Mouse (Mus musculus): ENCODE measurements around the gene Sptssa. TPM values are rescaled to one million over a fixed set of nuclear protein-coding genes. Genes with fewer than 3 reads are reported as not detected.

Gene Sptssa
- polyA plus RNA-seq, 1 experiment from 2014 or later: 95.8 TPM

GRCm38 (mm10) chr12:54658425-54659092, 2.2 kb upstream of the Sptssa start:
- Histone ChIP-seq H3K4me3 (ENCODE audit: low read depth, low read length) (no peak overlapping the region), H3K27me3 (replicated peaks; ENCODE audit: control insufficient read depth, insufficient read depth, low read length) (no peaks in the 10 kb centered on the region), H3K4me2 (no peak overlapping the region), H3K9me3 (ENCODE audit: control insufficient read depth, low read length) (no peaks in the 10 kb centered on the region), H3K9ac (ENCODE audit: low read depth, low read length) (no peak overlapping the region), H3K36me3 (ENCODE audit: control insufficient read depth, insufficient read depth, low read length) (no peaks in the 10 kb centered on the region), H3K27ac (ENCODE audit: low read depth, low read length) (no peak overlapping the region), H3K4me1 (replicated peaks; ENCODE audit: control insufficient read depth, insufficient read depth, low read length) (peaks cover 14% of the 10 kb centered on the region)
- ATAC-seq (replicated peaks; ENCODE audit: low FRiP score) (no peak), DNase-seq (ENCODE audit: low spot score) (no peak)
- 58% methylated on average over 7 of the region's 7 CpGs for WGBS

DNA sequence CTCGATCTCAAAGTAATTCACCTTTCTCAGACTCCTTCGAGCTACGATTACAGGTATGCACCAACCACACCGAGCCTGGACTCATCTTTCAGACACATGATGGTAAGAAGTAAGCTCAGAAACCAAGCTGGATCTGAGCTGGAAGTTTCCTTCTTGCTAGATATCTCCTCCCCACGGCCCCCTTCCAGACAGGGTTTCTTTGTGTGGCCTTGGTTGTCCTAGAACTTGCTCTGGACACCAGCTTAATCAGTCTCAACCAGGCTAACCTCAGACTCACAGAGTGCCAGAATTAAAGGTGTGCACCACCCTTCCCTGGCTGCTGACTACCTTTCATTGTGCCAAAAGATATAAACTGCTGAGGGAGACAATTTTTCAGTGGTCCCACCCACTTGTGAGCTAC, 1.6 kb upstream of the Sptssa start:
- 92% methylated on average over 5 of the region's 5 CpGs for WGBS
- no peaks in the 10 kb centered on the region for H3K27me3 ChIP-seq (replicated peaks; ENCODE audit: control insufficient read depth, insufficient read depth, low read length)
- no peak overlapping the region for H3K27ac ChIP-seq (ENCODE audit: low read depth, low read length)
- no peak overlapping the region for H3K4me3 ChIP-seq (ENCODE audit: low read depth, low read length)
- peaks cover 15% of the 10 kb centered on the region for H3K4me1 ChIP-seq (replicated peaks; ENCODE audit: control insufficient read depth, insufficient read depth, low read length)
- no peak overlapping the region for H3K4me2 ChIP-seq
- DNase-seq (ENCODE audit: low spot score) (no peak), ATAC-seq (replicated peaks; ENCODE audit: low FRiP score) (no peak)
- H3K9me3 ChIP-seq (ENCODE audit: control insufficient read depth, low read length): no peaks in the 10 kb centered on the region
- H3K9ac ChIP-seq (ENCODE audit: low read depth, low read length): no peak overlapping the region
- H3K36me3 ChIP-seq (ENCODE audit: control insufficient read depth, insufficient read depth, low read length): no peaks in the 10 kb centered on the region

- H3K36me3 ChIP-seq (ENCODE audit: control insufficient read depth, insufficient read depth, low read length): no peaks in the 10 kb centered on the region
- WGBS: 55% methylated on average over 2 of the region's 2 CpGs
- H3K27me3 ChIP-seq (replicated peaks; ENCODE audit: control insufficient read depth, insufficient read depth, low read length): no peaks in the 10 kb centered on the region
- ATAC-seq (replicated peaks; ENCODE audit: low FRiP score) (no peak), DNase-seq (ENCODE audit: low spot score) (no peak)
- peak overlapping the region; percentile 64; the same call in 1 of the 2 replicates for H3K4me3 ChIP-seq (ENCODE audit: low read depth, low read length)
- H3K9ac ChIP-seq (ENCODE audit: low read depth, low read length): no peak overlapping the region
- H3K27ac ChIP-seq (ENCODE audit: low read depth, low read length): no peak overlapping the region
- no peaks in the 10 kb centered on the region for H3K9me3 ChIP-seq (ENCODE audit: control insufficient read depth, low read length)
- peak overlapping the region; percentile 81 for H3K4me2 ChIP-seq
- H3K4me1 ChIP-seq (replicated peaks; ENCODE audit: control insufficient read depth, insufficient read depth, low read length): peaks cover 19% of the 10 kb centered on the region
Measured at GRCm38 (mm10) chr12:54657226-54657625, 853 bp upstream of the Sptssa start.

GRCm38 (mm10) chr12:54656039-54656395, 356 bp downstream of the Sptssa start:
- H3K27me3 ChIP-seq (replicated peaks; ENCODE audit: control insufficient read depth, insufficient read depth, low read length): no peaks in the 10 kb centered on the region
- ATAC-seq (replicated peaks; ENCODE audit: low FRiP score): peak; percentile 30
- no peaks in the 10 kb centered on the region for H3K9me3 ChIP-seq (ENCODE audit: control insufficient read depth, low read length)
- H3K4me1 ChIP-seq (replicated peaks; ENCODE audit: control insufficient read depth, insufficient read depth, low read length): peaks cover 19% of the 10 kb centered on the region
- H3K27ac ChIP-seq (ENCODE audit: low read depth, low read length): peak overlapping the region; percentile 74
- H3K9ac ChIP-seq (ENCODE audit: low read depth, low read length): peak overlapping the region; percentile 73
- under 1% methylated on average over 22 of the region's 22 CpGs for WGBS
- H3K4me2 ChIP-seq: peak overlapping the region; percentile 60
- H3K36me3 ChIP-seq (ENCODE audit: control insufficient read depth, insufficient read depth, low read length): no peaks in the 10 kb centered on the region
- H3K4me3 ChIP-seq (ENCODE audit: low read depth, low read length): peak overlapping the region; percentile 64
- no peak for DNase-seq (ENCODE audit: low spot score)

DNA sequence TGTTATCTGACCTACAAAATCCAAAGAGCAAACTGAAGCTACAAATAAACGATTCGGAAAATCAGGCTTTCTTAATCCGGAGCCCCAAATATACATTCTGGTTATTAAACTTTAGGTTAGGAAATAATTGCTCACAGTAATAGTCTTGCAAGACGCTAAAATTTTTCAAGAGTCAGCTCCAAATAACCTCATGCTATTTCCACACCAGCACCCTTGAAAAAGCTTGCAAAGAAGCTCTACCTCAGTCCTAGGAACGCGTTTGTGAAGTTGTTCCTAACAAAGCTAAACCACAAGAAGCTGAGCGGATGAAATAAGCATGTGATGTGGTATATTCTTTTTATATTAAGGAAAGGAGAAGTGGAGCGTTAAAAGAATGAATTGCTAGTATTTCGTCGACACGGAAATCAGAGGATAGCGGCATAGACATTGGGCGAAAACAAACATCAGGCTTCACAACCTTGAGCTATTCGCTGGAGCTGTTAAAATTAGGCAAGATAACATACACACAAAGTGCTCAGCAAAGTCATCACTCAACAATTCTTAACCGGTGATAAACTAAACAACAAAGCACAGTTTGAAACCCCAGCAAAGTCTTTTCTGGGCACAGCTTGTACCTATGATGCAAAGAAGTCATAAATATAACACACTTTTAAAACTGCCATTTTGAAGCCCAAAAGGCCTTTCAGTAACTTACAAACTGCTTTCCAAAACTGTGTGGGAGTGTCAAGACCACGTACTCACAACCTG, 908 bp downstream of the Sptssa start:
- Histone ChIP-seq H3K9me3 (ENCODE audit: control insufficient read depth, low read length) (no peaks in the 10 kb centered on the region), H3K36me3 (ENCODE audit: control insufficient read depth, insufficient read depth, low read length) (no peaks in the 10 kb centered on the region), H3K27me3 (replicated peaks; ENCODE audit: control insufficient read depth, insufficient read depth, low read length) (no peaks in the 10 kb centered on the region), H3K27ac (ENCODE audit: low read depth, low read length) (peak overlapping the region; percentile 74), H3K4me3 (ENCODE audit: low read depth, low read length) (peak overlapping the region; percentile 64), H3K4me2 (peak overlapping the region; percentile 60), H3K4me1 (replicated peaks; ENCODE audit: control insufficient read depth, insufficient read depth, low read length) (peaks cover 19% of the 10 kb centered on the region), H3K9ac (ENCODE audit: low read depth, low read length) (peak overlapping the region; percentile 73)
- 21% methylated on average over 16 of the region's 16 CpGs for WGBS
- ATAC-seq (replicated peaks; ENCODE audit: low FRiP score): no peak
- DNase-seq (ENCODE audit: low spot score): no peak

DNA sequence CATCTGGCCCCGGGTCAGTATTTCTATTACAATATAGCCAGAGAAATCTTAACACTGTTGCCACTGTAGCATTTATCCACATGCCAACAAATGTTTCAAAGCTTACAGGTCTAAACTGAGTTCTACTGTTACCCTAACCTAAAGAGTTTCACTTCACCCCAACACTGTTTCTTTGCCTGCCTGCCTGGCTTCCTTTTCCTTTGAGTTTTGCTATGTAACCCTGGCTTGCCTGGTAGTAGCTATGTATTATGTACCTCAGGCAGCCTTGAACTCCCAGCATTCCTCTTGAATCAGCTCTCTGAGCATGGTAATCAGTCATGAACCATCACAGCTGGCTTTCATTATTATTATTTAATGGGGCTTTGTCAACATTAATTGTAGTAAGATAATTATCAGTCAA, 1.6 kb downstream of the Sptssa start:
- ATAC-seq (replicated peaks; ENCODE audit: low FRiP score): no peak
- Histone ChIP-seq H3K9ac (ENCODE audit: low read depth, low read length) (peak overlapping the region; percentile 11; the same call in 1 of the 2 replicates), H3K4me3 (ENCODE audit: low read depth, low read length) (peak overlapping the region; percentile 64; the same call in 1 of the 2 replicates), H3K27me3 (replicated peaks; ENCODE audit: control insufficient read depth, insufficient read depth, low read length) (no peaks in the 10 kb centered on the region), H3K9me3 (ENCODE audit: control insufficient read depth, low read length) (no peaks in the 10 kb centered on the region), H3K4me1 (replicated peaks; ENCODE audit: control insufficient read depth, insufficient read depth, low read length) (peaks cover 19% of the 10 kb centered on the region), H3K36me3 (ENCODE audit: control insufficient read depth, insufficient read depth, low read length) (no peaks in the 10 kb centered on the region), H3K27ac (ENCODE audit: low read depth, low read length) (no peak overlapping the region), H3K4me2 (peak overlapping the region; percentile 60)
- 69% methylated on average over 1 of the region's 1 CpGs for WGBS
- no peak for DNase-seq (ENCODE audit: low spot score)

DNA sequence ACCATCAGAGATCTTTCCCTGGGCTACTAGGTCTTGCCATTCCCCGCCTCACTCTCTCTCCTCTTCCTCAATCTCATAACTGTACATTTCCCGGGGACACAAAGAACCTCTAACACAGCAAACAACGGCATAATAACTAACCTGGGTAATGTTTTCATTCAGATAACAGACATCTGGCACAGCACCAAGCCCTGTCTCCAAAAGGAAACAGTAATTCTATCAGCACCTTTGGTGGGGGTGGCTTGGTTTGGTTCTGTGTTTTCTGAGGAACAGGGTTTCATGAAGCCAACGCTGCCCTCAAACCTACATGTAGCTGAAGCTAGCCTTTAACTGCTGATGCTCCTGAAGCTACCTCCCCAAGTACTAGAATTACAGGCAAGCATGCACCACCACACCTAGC, 2.2 kb downstream of the Sptssa start:
- H3K9ac ChIP-seq (ENCODE audit: low read depth, low read length): no peak overlapping the region
- DNase-seq (ENCODE audit: low spot score) (no peak), ATAC-seq (replicated peaks; ENCODE audit: low FRiP score) (no peak)
- no peak overlapping the region for H3K27ac ChIP-seq (ENCODE audit: low read depth, low read length)
- no peaks in the 10 kb centered on the region for H3K36me3 ChIP-seq (ENCODE audit: control insufficient read depth, insufficient read depth, low read length)
- no peak overlapping the region for H3K4me3 ChIP-seq (ENCODE audit: low read depth, low read length)
- no peaks in the 10 kb centered on the region for H3K9me3 ChIP-seq (ENCODE audit: control insufficient read depth, low read length)
- WGBS: 58% methylated on average over 4 of the region's 4 CpGs
- H3K4me1 ChIP-seq (replicated peaks; ENCODE audit: control insufficient read depth, insufficient read depth, low read length): peaks cover 19% of the 10 kb centered on the region
- no peaks in the 10 kb centered on the region for H3K27me3 ChIP-seq (replicated peaks; ENCODE audit: control insufficient read depth, insufficient read depth, low read length)
- peak overlapping the region; percentile 60; the same call in 1 of the 2 replicates for H3K4me2 ChIP-seq

- Histone ChIP-seq H3K4me2 (peak overlapping the region; percentile 23; the same call in 1 of the 2 replicates), H3K4me3 (ENCODE audit: low read depth, low read length) (no peak overlapping the region), H3K9me3 (ENCODE audit: control insufficient read depth, low read length) (no peaks in the 10 kb centered on the region), H3K27me3 (replicated peaks; ENCODE audit: control insufficient read depth, insufficient read depth, low read length) (no peaks in the 10 kb centered on the region), H3K9ac (ENCODE audit: low read depth, low read length) (no peak overlapping the region), H3K36me3 (ENCODE audit: control insufficient read depth, insufficient read depth, low read length) (0 out of 2 replicates have a peak, but pooled peaks cover 3% of the 10 kb centered on the region), H3K27ac (ENCODE audit: low read depth, low read length) (no peak overlapping the region), H3K4me1 (replicated peaks; ENCODE audit: control insufficient read depth, insufficient read depth, low read length) (peaks cover 19% of the 10 kb centered on the region)
- ATAC-seq (replicated peaks; ENCODE audit: low FRiP score) (no peak), DNase-seq (ENCODE audit: low spot score) (no peak)
- 68% methylated on average over 12 of the region's 12 CpGs for WGBS
Measured at GRCm38 (mm10) chr12:54652346-54652745, 4.0 kb downstream of the Sptssa start.

All from liver, embryonic 11.5 days (tissue).